Mouse (Mus musculus) heart, postnatal 0 days (tissue): Measurements from ENCODE around the gene Nadk2. TPM values are rescaled to one million over a fixed set of nuclear protein-coding genes. Genes with fewer than 3 reads are reported as not detected.

Experiments
- ATAC-seq: fragments of 200-750 bp; cut with Nextera tagmentation; 2 replicates; pipeline ENCODE4 v1.8.0; 2017; ENCODE audit warnings: low read depth, moderate number of reproducible peaks, moderate library complexity; ENCODE audit not compliant: insufficient read depth
- DNase-seq: peaks from one replicate; pipeline ENCODE4 v3.0.0-alpha.2; 2016; ENCODE audit warnings: low spot score
- H3K27ac ChIP-seq: fragments of 300-500 bp; sonication (generic); 2 replicates; pipeline ENCODE4 v1.5.1; 2014; ENCODE audit warnings: low read depth, mild to moderate bottlenecking
- H3K27me3 ChIP-seq: fragments of 300-500 bp; sonication (generic); 2 replicates; pipeline ENCODE4 v1.6.1; 2014; ENCODE audit warnings: low read length, mixed read lengths; ENCODE audit not compliant: control insufficient read depth, insufficient read depth
- H3K36me3 ChIP-seq: fragments of 300-500 bp; sonication (generic); replicated peaks from 2 replicates; pipeline ENCODE4 v1.6.1; 2014; ENCODE audit warnings: low read length, mixed read lengths; ENCODE audit not compliant: control insufficient read depth, insufficient read depth
- H3K4me1 ChIP-seq: fragments of 300-500 bp; sonication (generic); 2 replicates; pipeline ENCODE4 v1.6.1; 2014; ENCODE audit warnings: antibody characterized with exemption; ENCODE audit not compliant: control insufficient read depth, insufficient read depth
- H3K4me2 ChIP-seq: fragments of 300-500 bp; sonication (generic); 2 replicates; pipeline ENCODE4 v1.6.1; 2014; ENCODE audit warnings: low read depth, mild to moderate bottlenecking, low read length, moderate library complexity
- H3K4me3 ChIP-seq: fragments of 300-500 bp; sonication (generic); 2 replicates; pipeline ENCODE4 v1.5.1; 2014; ENCODE audit warnings: low read depth, low read length
- H3K9ac ChIP-seq: fragments of 300-500 bp; sonication (generic); replicated peaks from 2 replicates; pipeline ENCODE4 v1.6.1; 2014; ENCODE audit warnings: low read depth, low read length, mixed read lengths
- H3K9me3 ChIP-seq: fragments of 300-500 bp; sonication (generic); replicated peaks from 2 replicates; pipeline ENCODE4 v1.6.1; 2016; ENCODE audit warnings: low read length; ENCODE audit not compliant: control insufficient read depth
- CTCF ChIP-seq: IDR thresholded peaks from 2 replicates; pipeline ENCODE4 v1.5.1; 2016; ENCODE audit warnings: antibody characterized with exemption, control low read depth, low read depth
- EP300 ChIP-seq: IDR thresholded peaks from 2 replicates; pipeline ENCODE4 v1.6.1; 2016; ENCODE audit warnings: antibody characterized with exemption, low read depth
- WGBS: fragments of 180-500 bp; shearing (Covaris S2); extraction: QIAGEN DNeasy Blood & Tissue Kit; methylation state at CpG from one replicate; pipeline ENCODE4 v1.1.7; 2014; 5-methylcytosine and 5-hydroxymethylcytosine counted together
- polyA plus RNA-seq: library from polyadenylated mRNA; unstranded; fragments of >200 nt; fragmentation: Nextera tagmentation; extraction: Ambion mirVana; gene quantifications from 2 replicates; pipeline ENCODE4 v1.2.1, GENCODE M21; 2015
- total RNA-seq: library from RNA; depleted of rRNA; stranded (reverse); fragments of >200 nt; gene quantifications from 2 replicates; pipeline ENCODE4 v1.2.3, GENCODE M21; 2014; ENCODE audit warnings: low replicate concordance

Nadk2 gene
- total and polyA plus RNA-seq, 2 experiments from 2014 or later, result 33.8 to 41.6 TPM

DNA sequence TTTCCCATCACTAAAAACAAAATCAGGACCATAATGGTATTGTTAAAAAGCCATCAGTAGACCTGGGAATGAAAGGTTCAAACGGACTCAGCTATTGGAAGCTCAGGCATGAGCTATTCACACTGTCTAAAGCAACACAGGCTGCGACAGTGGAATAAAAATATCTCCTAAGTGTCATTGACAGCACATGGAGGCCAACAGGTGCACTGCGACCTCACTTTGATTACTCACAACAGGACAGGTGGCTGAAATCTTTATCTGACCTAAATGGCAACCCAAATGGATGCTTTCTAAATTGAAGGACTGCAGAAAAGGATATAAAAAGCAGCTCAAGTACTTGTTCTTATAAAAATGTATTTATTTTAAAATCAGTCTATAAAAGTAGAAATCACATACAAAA, 40.6 kb downstream of the Nadk2 start:
- H3K4me2 ChIP-seq, result no peak overlapping the region
- no peak for DNase-seq
- 41% methylated on average over 3 of the region's 3 CpGs for WGBS
- no peaks in the 10 kb centered on the region for H3K9me3 ChIP-seq
- peaks cover 69% of the 10 kb centered on the region for H3K36me3 ChIP-seq
- H3K4me3 ChIP-seq, result no peak overlapping the region
- no peak overlapping the region for H3K9ac ChIP-seq
- ATAC-seq, result no peak
- no peaks in the 10 kb centered on the region for H3K27me3 ChIP-seq
- H3K4me1 ChIP-seq, result no peaks in the 10 kb centered on the region
- H3K27ac ChIP-seq, result no peak overlapping the region
- TF ChIP-seq CTCF (no peak), EP300 (no peak)

DNA sequence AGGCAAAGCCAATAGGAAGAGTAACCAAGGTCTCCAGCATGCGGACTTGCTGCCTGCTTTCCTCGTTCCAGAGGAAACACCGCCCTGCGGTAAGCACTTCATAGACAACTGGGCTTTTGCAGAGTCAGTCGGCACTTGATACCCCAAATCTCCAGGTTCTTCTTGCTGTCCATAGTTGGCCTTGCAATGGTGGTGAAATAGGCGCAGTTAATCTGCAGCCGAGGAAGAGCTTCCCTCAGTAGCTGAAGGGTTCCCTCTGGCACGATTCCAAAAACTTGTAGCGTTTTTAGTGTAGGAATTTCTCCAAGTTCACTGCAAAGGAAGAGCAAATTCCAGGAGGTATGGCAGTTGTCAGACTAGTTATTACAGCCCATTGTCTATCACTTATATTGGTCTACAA, 42.5 kb downstream of the Nadk2 start:
- H3K27me3 ChIP-seq, result no peaks in the 10 kb centered on the region
- no peak overlapping the region for H3K9ac ChIP-seq
- no peak overlapping the region for H3K27ac ChIP-seq
- H3K4me1 ChIP-seq, result no peaks in the 10 kb centered on the region
- no peaks in the 10 kb centered on the region for H3K9me3 ChIP-seq
- DNase-seq, result no peak
- peaks cover 69% of the 10 kb centered on the region for H3K36me3 ChIP-seq
- WGBS, result 56% methylated on average over 9 of the region's 9 CpGs
- no peak overlapping the region for H3K4me2 ChIP-seq
- ATAC-seq, result no peak
- H3K4me3 ChIP-seq, result no peak overlapping the region
- TF ChIP-seq CTCF (no peak), EP300 (no peak)

DNA sequence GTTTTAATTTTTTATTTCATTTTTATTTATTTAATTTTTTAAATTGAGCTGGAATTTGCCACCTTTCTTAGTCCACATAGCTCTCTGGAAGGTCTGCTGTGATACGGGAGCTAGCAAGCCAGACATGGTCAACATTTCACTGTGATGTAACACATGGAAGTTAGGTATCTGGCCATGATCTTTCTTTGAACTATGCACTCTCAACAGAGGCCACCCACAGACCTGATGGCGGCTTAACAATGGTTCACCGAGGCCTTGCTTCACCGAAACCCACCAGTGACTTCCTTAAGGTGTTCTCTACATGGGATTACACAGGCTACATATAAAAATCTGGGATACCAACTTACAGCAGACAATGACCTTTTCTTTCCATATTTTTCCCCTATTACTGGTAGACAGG, 43.1 kb downstream of the Nadk2 start:
- H3K36me3 ChIP-seq, result peaks cover 71% of the 10 kb centered on the region
- DNase-seq, result no peak
- TF ChIP-seq EP300 (no peak), CTCF (no peak)
- H3K4me2 ChIP-seq, result no peak overlapping the region
- no peak overlapping the region for H3K9ac ChIP-seq
- no peaks in the 10 kb centered on the region for H3K4me1 ChIP-seq
- H3K27ac ChIP-seq, result no peak overlapping the region
- WGBS, result 84% methylated on average over 4 of the region's 4 CpGs
- no peaks in the 10 kb centered on the region for H3K27me3 ChIP-seq
- no peak overlapping the region for H3K4me3 ChIP-seq
- no peak for ATAC-seq
- H3K9me3 ChIP-seq, result no peaks in the 10 kb centered on the region

DNA sequence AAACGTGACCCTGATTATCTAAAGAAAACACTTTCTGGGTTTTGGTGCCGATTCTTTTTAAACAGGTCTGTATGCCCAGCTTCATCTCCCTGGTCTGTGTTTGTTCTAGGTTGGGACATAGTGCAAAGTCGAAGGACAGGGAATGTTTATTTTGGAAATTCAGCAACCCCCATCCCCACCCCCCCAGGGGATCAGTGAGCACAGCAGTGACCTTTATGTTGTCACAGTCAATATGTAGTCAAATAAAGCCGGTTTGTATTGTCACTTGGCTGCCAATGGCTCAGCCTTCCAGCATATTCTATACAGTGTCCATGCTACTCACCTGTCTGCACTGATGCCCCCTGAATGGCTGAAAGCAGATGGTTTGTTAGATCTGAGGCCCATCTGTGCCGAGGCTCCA, 43.5 kb downstream of the Nadk2 start:
- 63% methylated on average over 5 of the region's 5 CpGs for WGBS
- H3K27ac ChIP-seq, result no peak overlapping the region
- no peak overlapping the region for H3K9ac ChIP-seq
- H3K9me3 ChIP-seq, result no peaks in the 10 kb centered on the region
- ATAC-seq, result no peak
- TF ChIP-seq CTCF (no peak), EP300 (no peak)
- DNase-seq, result no peak
- no peaks in the 10 kb centered on the region for H3K4me1 ChIP-seq
- H3K4me2 ChIP-seq, result no peak overlapping the region
- peaks cover 72% of the 10 kb centered on the region for H3K36me3 ChIP-seq
- no peaks in the 10 kb centered on the region for H3K27me3 ChIP-seq
- no peak overlapping the region for H3K4me3 ChIP-seq

DNA sequence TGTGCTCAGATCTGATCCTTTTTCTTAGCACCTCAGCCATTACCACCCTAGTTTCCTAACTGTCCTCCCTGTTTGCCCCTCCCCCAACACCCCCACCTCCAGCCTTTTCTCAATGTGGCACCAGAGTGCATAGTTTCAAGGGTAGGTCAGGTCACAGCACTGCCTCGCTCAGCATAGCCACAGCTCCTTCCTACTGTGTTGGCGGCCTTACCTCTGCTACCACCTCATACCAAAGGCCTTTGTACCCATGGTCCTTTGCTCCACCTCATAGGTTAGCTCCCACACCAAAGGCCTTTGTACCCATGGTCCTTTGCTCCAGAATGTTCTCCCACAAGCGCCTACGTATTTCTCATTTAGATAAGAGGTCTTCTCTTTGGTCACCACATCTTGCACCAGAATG, 47.8 kb downstream of the Nadk2 start:
- Histone ChIP-seq H3K4me2 (no peak overlapping the region), H3K9me3 (no peaks in the 10 kb centered on the region), H3K4me1 (no peaks in the 10 kb centered on the region), H3K4me3 (no peak overlapping the region), H3K9ac (no peak overlapping the region), H3K27me3 (no peaks in the 10 kb centered on the region), H3K27ac (no peak overlapping the region), H3K36me3 (peaks cover 70% of the 10 kb centered on the region)
- ATAC-seq (no peak), DNase-seq (no peak)
- TF ChIP-seq EP300, result no peak
- TF ChIP-seq CTCF, result no peak
- 83% methylated on average over 4 of the region's 4 CpGs for WGBS

DNA sequence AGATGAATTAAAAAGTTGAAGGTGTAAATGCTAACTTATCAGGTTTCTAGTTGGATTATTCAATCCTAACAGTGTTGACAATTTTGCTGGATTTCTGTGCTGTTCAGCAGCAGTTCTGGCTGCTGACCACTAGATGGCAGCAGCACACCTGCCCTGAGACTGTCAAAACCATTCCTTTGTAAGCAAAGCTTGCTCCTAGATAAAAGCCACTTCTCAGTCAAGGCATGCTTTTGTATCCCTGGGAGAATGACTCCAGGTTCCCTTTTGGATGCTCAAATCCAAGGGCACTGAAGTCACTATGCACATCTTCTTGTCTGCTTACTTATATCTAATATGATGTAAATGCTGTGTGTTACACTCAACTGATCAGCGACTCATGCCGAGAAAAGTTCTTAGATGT, 49.0 kb downstream of the Nadk2 start:
- TF ChIP-seq EP300 (no peak), CTCF (peak; percentile 98)
- Histone ChIP-seq H3K27me3 (no peaks in the 10 kb centered on the region), H3K4me3 (no peak overlapping the region), H3K4me2 (no peak overlapping the region), H3K9ac (no peak overlapping the region), H3K27ac (no peak overlapping the region), H3K9me3 (no peaks in the 10 kb centered on the region), H3K4me1 (no peaks in the 10 kb centered on the region), H3K36me3 (peaks cover 72% of the 10 kb centered on the region)
- ATAC-seq, result 0 out of 2 replicates have a peak, but pooled peaks have one; percentile 33
- WGBS, result 91% methylated on average over 2 of the region's 2 CpGs
- peak; percentile 80 for DNase-seq
